Mouse (Mus musculus) heart, adult 2 months (tissue): ENCODE results near the gene Swsap1. TPM values are rescaled to one million over a fixed set of nuclear protein-coding genes. Genes with fewer than 3 reads are reported as not detected.
A peak's percentile ranks its signal among the peaks of the same experiment; 100 is the strongest.

ENCODE experiments used
- DNase-seq, 2 experiments: peaks; one replicate each; pipeline ENCODE4 v3.0.0; 2021
- H3K27ac ChIP-seq: fragments of 200-600 bp; 2 replicates; pipeline ENCODE4 v1.8.1; 2022
- H3K27me3 ChIP-seq: fragments of 200-500 bp; 2 replicates; pipeline ENCODE4 v1.6.1; 2012; ENCODE audit warnings: mild to moderate bottlenecking, low read length, inconsistent platforms, mixed read lengths; ENCODE audit not compliant: control insufficient read depth, insufficient read depth
- H3K36me3 ChIP-seq: fragments of 200-500 bp; 2 replicates; pipeline ENCODE4 v1.6.1; 2012; ENCODE audit warnings: low read length, inconsistent platforms; ENCODE audit not compliant: control insufficient read depth, insufficient read depth
- H3K4me1 ChIP-seq: fragments of 200-500 bp; 2 replicates; pipeline ENCODE4 v1.6.1; 2011; ENCODE audit warnings: low read length; ENCODE audit not compliant: control insufficient read depth, insufficient read depth
- H3K4me3 ChIP-seq: fragments of 200-600 bp; 2 replicates; pipeline ENCODE4 v1.8.1; 2022
- H3K79me2 ChIP-seq: fragments of 200-500 bp; replicated peaks from 2 replicates; pipeline ENCODE4 v1.6.1; 2012; ENCODE audit warnings: mild to moderate bottlenecking, inconsistent platforms, low read length, moderate library complexity, mixed read lengths; ENCODE audit not compliant: control insufficient read depth, insufficient read depth
- H3K9ac ChIP-seq: fragments of 200-500 bp; 2 replicates; pipeline ENCODE4 v1.6.1; 2012; ENCODE audit warnings: low read depth, mild to moderate bottlenecking, control low read depth, inconsistent platforms, low read length, mixed read lengths
- CTCF ChIP-seq: fragments of 200-600 bp; IDR thresholded peaks from 2 replicates; pipeline ENCODE4 v1.8.1; 2022; ENCODE audit warnings: antibody characterized with exemption, mild to moderate bottlenecking, moderate library complexity
- EP300 ChIP-seq: fragments of 200-500 bp; IDR thresholded peaks from 2 replicates; pipeline ENCODE4 v1.6.1; 2011; ENCODE audit warnings: low read depth, low read length, control low read depth; ENCODE audit not compliant: insufficient read depth
- POLR2A ChIP-seq: fragments of 200-500 bp; IDR thresholded peaks from 2 replicates; pipeline ENCODE4 v1.6.1; 2011; ENCODE audit warnings: mild to moderate bottlenecking, low read depth, low read length, control low read depth; ENCODE audit not compliant: insufficient read depth
- WGBS: fragments of 180-500 bp; shearing (Covaris S2); methylation state at CpG from one replicate; pipeline ENCODE4 v1.1.7; 2018; 5-methylcytosine and 5-hydroxymethylcytosine counted together
- intact Hi-C: fragments of 180-260 bp; cut with DNase I; formaldehyde crosslinking; loops from one replicate; pipeline ENCODE4 v1.15.1; 2025
- polyA plus RNA-seq: library from polyadenylated mRNA; depleted of rRNA; stranded (reverse); fragments of >200 nt; gene quantifications from 2 replicates; pipeline ENCODE4 v1.2.3, GENCODE M21; 2012
- total RNA-seq, 2 experiments: library from RNA; stranded (reverse); gene quantifications; 2 replicates each; pipeline ENCODE4 v1.2.3; 2021

Swsap1 gene
- total and polyA plus RNA-seq, 3 experiments: 6.2 to 7.4 (median 6.5) TPM

DNA sequence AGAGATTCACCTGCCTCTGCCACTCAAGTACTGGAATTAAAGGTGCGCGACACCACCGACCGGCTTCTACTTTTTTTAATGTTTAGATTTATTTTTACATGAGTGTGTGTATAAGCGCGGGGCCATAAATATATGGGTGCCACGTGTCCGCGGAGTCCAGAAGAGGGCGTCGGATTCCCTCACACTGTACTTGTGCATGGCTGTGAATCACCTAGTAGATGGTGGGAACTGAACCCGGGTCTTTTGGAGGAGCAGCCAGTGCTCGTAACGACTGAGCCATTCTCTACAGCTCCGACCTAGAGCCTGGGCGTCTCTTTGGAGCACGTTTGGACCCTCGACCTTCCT, 358 bp upstream of the Swsap1 start:
- WGBS: 2% methylated on average over 18 of the region's 18 CpGs
- Histone ChIP-seq H3K27ac (peak overlapping the region; percentile 98), H3K4me1 (no peaks in the 10 kb centered on the region), H3K4me3 (peak overlapping the region; percentile 87), H3K9ac (peak overlapping the region; percentile 35; the same call in 1 of the 2 replicates), H3K27me3 (no peaks in the 10 kb centered on the region), H3K36me3 (no peaks in the 10 kb centered on the region), H3K79me2 (no peaks in the 10 kb centered on the region)
- no peak for DNase-seq
- intact Hi-C loops: loop anchor here (2.0 kb wide), 2 partner anchors 30 to 48 kb away; partner anchors contain the start of genes Ccdc151 and Prkcsh
- TF ChIP-seq POLR2A (no peak), CTCF (peak; percentile 55), EP300 (0 out of 2 replicates have a peak, but pooled peaks have one; percentile 46)

DNA sequence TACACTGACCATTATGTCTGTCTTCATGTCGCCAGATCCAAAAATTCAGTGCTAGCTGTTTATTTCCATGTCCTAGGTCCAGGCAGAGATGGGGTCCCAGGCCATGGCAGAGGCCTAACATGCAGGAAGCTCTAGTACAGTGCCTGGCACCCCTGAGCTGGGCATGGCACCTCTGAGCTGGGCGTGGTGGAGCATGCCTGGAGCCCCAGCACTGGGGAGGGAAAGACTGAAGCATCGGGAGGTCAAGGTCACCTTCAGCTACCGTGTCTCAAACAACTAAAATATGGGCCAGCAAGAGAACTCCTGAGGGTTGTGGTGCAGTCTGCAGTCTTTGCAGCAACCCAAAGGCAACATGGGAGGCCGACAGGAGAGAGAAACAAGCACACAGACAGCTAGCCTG, 2.8 kb downstream of the Swsap1 start:
- TF ChIP-seq EP300: no peak
- no peak for TF ChIP-seq CTCF
- TF ChIP-seq POLR2A: no peak
- Histone ChIP-seq H3K27ac (no peak overlapping the region), H3K36me3 (no peaks in the 10 kb centered on the region), H3K9ac (no peak overlapping the region), H3K27me3 (no peaks in the 10 kb centered on the region), H3K4me3 (no peak overlapping the region), H3K4me1 (no peaks in the 10 kb centered on the region; the same call in 1 of the 2 replicates), H3K79me2 (no peaks in the 10 kb centered on the region)
- DNase-seq: no peak
- intact Hi-C loops: no loop called here
- WGBS: 71% methylated on average over 5 of the region's 5 CpGs

DNA sequence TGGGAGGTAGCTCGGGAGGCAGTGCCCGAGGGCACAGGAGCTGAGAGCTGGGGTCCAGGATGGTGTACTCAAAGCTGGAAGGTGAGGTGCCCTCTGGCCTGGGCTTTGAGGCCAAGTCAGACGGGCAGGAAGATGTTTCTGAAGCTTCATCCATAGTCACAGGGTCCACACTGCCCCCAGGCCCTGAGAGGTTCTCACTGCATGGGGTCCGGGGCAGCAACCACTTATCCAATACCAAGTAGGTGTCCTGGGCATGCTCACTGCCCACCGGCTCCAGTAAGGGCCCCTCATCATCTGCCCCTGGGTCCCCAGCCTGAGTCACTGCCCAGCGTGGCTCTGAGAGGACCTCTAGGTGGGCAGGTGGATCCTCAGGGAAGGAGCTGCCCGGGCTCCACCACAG, 3.7 kb downstream of the Swsap1 start:
- no peaks in the 10 kb centered on the region for H3K36me3 ChIP-seq
- 92% methylated on average over 7 of the region's 7 CpGs for WGBS
- H3K4me1 ChIP-seq: no peaks in the 10 kb centered on the region; the same call in 1 of the 2 replicates
- intact Hi-C loops: no loop called here
- no peaks in the 10 kb centered on the region for H3K27me3 ChIP-seq
- H3K27ac ChIP-seq: no peak overlapping the region
- no peak overlapping the region for H3K9ac ChIP-seq
- no peak for DNase-seq
- TF ChIP-seq CTCF (no peak), EP300 (no peak), POLR2A (no peak)
- no peaks in the 10 kb centered on the region for H3K79me2 ChIP-seq
- H3K4me3 ChIP-seq: no peak overlapping the region

DNA sequence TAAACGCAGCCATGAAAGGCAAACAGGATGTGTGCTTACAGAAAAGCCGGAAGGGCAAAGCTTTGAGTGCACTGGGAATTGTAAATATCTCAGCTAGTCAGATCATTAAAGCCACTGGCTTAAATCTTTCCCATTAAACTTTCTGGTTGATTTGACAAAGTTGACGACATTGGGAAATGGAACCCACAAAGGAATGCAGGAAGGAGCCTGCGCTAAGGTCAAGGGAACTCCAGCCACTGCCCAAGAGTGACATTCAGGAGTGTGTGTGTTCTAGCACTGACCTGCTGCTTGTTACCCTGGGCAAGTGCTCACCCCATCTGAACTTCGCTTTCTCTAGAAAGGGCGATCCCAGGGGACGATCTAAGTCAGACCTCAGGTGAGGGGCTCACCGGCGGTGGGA, 4.6 kb downstream of the Swsap1 start:
- DNase-seq: no peak
- TF ChIP-seq CTCF: no peak
- no peak for TF ChIP-seq EP300
- TF ChIP-seq POLR2A: no peak
- H3K79me2 ChIP-seq: no peaks in the 10 kb centered on the region
- no peaks in the 10 kb centered on the region; the same call in 1 of the 2 replicates for H3K4me1 ChIP-seq
- H3K27me3 ChIP-seq: no peaks in the 10 kb centered on the region
- no peak overlapping the region for H3K4me3 ChIP-seq
- intact Hi-C loops: no loop called here
- 60% methylated on average over 9 of the region's 9 CpGs for WGBS
- H3K36me3 ChIP-seq: no peaks in the 10 kb centered on the region
- no peak overlapping the region for H3K9ac ChIP-seq
- peak overlapping the region; percentile 16 for H3K27ac ChIP-seq

DNA sequence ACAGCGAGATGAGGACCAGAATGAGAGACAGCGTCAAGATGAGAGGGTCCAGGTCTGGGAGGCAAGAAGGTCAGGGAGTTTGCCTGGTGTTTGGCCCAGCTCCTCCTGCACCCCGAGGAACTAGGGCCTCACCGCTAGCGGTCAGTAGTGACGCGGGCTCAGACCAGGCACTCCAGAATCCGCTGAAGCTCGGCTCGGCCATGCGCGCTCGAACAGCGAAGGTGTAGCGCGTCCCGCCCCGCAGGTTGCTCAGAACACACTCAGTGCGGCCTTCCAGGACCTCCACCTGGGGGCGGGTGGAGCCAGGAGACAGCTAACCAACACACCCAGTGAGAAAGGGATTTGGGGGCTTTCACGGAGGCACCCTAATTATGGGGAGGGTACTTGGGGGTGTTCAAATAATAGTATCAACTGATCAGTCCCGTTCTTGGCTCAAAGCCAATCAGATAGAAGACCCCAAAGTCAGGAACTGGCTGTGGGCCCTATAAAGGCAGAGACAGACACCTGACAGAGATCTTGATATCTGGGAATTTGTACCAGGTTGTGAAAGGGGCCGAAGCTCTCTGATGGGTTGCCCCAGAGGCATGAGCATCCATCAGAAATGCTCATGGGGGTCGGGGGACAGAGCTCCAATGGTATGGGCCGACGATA, 5.1 kb downstream of the Swsap1 start:
- Histone ChIP-seq H3K79me2 (no peaks in the 10 kb centered on the region), H3K4me3 (no peak overlapping the region), H3K9ac (no peak overlapping the region), H3K27me3 (no peaks in the 10 kb centered on the region), H3K27ac (no peak overlapping the region; the same call in 1 of the 2 replicates), H3K4me1 (no peaks in the 10 kb centered on the region; the same call in 1 of the 2 replicates), H3K36me3 (no peaks in the 10 kb centered on the region)
- no peak for DNase-seq
- WGBS: 49% methylated on average over 26 of the region's 26 CpGs
- no peak for TF ChIP-seq CTCF
- no peak for TF ChIP-seq POLR2A
- no peak for TF ChIP-seq EP300
- intact Hi-C loops: no loop called here

DNA sequence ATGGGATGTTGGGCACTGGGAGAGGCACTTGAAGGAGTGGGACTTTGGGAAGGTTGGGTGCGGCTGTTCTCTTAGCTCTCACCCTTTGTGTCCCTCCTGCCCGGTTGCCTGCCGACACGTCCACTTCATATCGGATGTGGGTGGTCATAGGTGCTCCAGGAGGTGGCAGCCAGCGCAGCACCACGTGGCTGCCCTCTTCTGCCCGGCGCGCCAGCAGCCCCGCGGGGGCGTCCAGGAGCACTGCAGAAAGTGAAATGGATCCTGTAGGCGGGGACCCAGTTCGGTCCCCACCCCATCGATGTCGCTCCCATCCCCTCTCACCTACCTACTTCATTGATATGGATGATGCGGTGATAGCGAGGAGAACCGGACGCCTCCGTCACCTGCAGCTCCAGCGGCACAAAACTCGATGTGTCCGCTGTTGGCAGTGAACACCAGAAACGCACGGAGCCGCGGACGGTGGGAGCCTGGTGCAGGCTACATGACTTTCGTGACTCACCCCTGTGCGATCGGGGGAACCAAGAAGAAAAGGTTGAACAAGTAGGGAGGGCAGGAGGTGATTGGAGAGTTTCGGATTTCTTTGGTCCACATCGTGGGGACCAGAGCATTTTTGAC, 5.9 kb downstream of the Swsap1 start:
- intact Hi-C loops: no loop called here
- Histone ChIP-seq H3K27ac (no peak overlapping the region), H3K9ac (no peak overlapping the region), H3K36me3 (no peaks in the 10 kb centered on the region), H3K4me1 (no peaks in the 10 kb centered on the region; the same call in 1 of the 2 replicates), H3K79me2 (no peaks in the 10 kb centered on the region), H3K4me3 (peak overlapping the region; percentile 55), H3K27me3 (no peaks in the 10 kb centered on the region)
- DNase-seq: peak in 1 of 2 experiments; percentile 28
- 14% methylated on average over 35 of the region's 35 CpGs for WGBS
- no peak for TF ChIP-seq CTCF
- TF ChIP-seq POLR2A: no peak
- TF ChIP-seq EP300: no peak
